Mouse (Mus musculus) adrenal gland, adult 8-10 months (tissue): ENCODE results near the gene Mrpl43. TPM values are rescaled to one million over a fixed set of nuclear protein-coding genes. Genes with fewer than 3 reads are reported as not detected.
A peak's percentile ranks its signal among the peaks of the same experiment; 100 is the strongest.

Experiments used
- DNase-seq: peaks from one replicate; pipeline ENCODE4 v3.0.0; 2022
- total RNA-seq, 4 experiments: library from RNA; stranded (reverse); gene quantifications; 2 replicates each; pipeline ENCODE4 v1.2.4; 2022

Mrpl43 gene
- total RNA-seq, 4 experiments from 2014 or later: 44.2 to 57.9 (median 48.4) TPM

DNA sequence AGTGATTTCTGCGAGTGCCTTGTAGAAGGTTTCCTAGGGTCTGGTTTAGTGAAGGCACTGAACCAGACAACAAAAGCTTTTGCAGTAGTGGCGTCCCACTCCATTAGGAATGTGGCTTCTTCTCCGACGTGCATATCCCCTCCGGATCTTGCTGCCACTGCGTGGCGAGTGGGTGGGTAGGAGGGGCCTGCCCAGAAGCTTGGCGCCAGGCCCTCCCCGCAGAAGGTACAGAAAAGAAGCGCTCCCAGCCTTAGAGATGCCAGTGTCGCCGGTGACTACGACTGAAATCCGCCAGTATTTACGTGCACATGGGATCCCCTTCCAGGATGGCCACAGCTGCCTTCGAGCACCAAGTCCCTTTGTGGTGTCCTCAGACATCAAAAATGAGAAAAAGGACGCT, 779 bp upstream of the Mrpl43 start:
- peak; percentile 25 for DNase-seq

GRCm38 (mm10) chr19:45005444-45005843, 798 bp downstream of the Mrpl43 start, which contains the start of gene Twnk:
Gene Twnk, plus strand, starts transcription at chr19:45005663.
- DNase-seq: peak; percentile 54

DNA sequence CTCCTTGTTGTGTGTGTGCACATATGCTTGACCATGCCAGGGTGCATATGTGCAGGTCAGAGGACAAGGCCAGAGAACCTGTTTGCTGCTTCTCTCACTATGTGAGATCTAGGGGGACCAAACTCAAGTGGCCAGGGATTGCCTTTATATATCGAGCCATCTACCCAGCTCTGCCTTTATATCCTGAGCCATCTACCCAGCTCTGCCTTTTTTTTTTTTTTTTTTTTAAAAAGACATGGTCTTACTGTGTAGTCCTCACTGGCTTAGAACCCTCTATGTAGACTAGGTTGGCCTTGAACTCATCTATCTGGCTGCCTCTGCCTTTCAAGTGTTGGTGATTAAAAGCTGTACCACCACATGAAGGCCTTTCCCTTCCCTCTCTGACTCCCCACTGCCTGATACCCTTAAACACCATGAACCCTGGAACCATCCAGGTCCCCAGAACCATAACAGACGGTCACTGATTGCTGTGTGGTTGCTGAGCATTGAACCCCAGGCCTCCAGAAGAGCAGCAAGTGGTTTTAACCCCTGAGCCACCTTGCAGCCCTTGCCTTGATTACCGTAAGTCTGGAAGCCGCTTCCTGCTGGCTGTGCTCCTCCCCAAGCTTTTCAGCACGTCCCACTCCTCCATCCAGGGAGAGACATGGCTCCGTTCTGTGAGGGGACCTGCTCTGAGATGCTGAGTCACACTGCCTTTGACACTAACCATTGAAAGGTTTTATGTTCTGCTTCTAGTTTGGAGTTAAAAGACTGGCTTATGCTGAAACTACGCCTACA, 2.3 kb downstream of the Mrpl43 start:
- DNase-seq: peak; percentile 1

DNA sequence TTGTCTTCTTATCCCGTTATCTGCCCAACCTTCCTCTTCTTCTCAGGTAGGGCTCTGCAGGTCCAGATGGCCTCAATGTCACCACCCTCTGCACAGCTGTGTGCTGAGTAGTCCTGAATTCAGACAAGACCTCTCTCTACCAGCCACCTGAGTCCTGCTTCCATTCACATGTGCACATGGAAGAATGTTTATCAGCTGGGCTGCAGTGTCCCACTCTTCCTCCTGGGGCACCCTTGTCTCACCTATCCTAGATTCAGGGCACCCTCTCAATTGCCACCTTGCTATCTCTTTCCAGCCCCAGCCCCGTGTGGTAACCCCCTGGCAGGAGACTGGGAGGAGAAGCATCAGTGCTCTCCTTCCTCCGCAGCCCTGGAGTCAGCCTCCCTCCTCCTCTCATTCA, 3.9 kb downstream of the Mrpl43 start:
- peak; percentile 2 for DNase-seq

- DNase-seq: no peak
These were observed 6.6 kb downstream of the Mrpl43 start for GRCm38 (mm10) chr19:44999647-45000046.

- DNase-seq: no peak
These were observed 8.5 kb downstream of the Mrpl43 start for GRCm38 (mm10) chr19:44997786-44998185.

DNA sequence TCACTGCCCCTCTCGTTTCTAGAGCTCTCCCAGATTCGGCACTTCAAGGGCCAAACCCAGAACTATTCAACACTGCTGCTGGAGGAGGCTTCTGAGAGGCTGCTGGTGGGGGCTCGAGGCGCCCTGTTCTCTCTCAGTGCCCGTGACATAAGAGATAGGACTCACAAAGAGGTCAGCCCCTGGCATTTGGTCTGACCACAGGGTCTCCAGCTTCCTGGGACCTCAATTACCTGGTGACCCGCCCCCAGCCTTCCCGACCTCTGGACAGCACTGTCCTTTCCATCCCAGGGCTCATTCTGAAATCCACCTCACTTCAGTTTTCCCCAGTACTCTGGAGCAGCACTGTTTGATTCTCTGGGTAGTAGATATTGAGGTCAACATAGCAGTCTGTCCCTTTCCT, 13.5 kb downstream of the Mrpl43 start:
- no peak for DNase-seq

DNA sequence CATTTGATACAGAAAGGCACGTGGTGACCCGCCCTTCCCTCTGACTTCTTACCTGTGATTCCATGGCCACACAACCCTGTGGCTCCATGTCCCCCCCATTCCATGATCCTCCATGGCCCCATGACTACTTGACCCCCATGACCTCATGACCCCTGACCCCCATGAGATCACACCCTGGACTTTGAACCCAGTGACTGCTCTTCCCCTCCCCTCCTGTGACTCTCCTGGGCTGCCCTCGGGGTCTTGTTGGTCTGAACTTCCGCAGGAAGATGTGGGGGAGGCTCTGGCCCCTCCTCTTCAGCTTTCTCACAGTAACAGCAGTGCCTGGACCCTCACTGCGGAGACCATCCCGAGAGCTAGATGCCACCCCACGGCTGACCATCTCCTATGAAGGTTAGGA, 14.0 kb downstream of the Mrpl43 start:
- no peak for DNase-seq

- no peak for DNase-seq
These were observed 15.2 kb downstream of the Mrpl43 start for GRCm38 (mm10) chr19:44991031-44991430.

GRCm38 (mm10) chr19:44989567-44990495, 16.4 kb downstream of the Mrpl43 start:
- no peak for DNase-seq

DNA sequence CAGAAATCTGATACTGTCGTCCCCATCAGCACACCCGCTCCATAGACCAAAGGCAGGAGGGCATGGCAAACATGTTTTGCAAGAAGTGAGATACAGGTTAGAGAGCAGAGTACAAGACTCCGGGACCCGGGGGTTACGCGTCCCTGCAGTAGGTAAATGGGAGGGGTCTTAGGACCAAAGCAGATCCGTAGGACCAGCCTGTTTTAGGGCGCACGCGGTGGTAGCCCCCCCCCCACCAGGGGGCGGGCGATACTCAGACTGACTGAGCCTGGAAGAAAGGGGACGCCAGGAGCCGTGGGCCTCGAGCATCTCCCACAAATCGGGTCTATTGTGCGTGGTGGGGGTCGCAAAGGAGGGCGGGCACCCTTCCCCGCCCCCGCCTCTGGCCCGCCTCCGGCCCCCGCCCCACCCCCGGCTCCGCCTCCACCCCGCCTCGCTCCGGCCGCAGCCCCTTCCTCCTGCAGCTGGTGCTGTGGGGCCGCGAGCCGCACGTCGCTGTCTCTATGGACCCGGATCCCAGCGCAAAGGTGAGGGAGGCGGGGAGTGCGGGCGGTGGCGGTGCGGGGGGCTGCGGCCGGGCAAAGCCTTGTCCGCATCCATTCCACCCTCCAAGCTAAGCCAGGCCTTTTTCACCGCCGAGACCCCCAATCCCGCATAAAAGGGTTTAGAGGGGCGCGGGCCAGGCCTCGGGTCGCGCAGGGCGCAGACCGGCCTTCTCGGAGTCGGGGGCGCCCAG, 17.2 kb downstream of the Mrpl43 start, which contains the start of gene Sema4g:
Sema4g (plus strand) TSS at position 271 of the 736 bp plus-strand sequence.
- no peak for DNase-seq

GRCm38 (mm10) chr19:44988321-44988720, 17.9 kb downstream of the Mrpl43 start:
- DNase-seq: no peak

- DNase-seq: no peak
These were observed 18.4 kb downstream of the Mrpl43 start for GRCm38 (mm10) chr19:44987851-44988250.

GRCm38 (mm10) chr19:44987004-44987403, 19.2 kb downstream of the Mrpl43 start:
- DNase-seq: no peak

DNA sequence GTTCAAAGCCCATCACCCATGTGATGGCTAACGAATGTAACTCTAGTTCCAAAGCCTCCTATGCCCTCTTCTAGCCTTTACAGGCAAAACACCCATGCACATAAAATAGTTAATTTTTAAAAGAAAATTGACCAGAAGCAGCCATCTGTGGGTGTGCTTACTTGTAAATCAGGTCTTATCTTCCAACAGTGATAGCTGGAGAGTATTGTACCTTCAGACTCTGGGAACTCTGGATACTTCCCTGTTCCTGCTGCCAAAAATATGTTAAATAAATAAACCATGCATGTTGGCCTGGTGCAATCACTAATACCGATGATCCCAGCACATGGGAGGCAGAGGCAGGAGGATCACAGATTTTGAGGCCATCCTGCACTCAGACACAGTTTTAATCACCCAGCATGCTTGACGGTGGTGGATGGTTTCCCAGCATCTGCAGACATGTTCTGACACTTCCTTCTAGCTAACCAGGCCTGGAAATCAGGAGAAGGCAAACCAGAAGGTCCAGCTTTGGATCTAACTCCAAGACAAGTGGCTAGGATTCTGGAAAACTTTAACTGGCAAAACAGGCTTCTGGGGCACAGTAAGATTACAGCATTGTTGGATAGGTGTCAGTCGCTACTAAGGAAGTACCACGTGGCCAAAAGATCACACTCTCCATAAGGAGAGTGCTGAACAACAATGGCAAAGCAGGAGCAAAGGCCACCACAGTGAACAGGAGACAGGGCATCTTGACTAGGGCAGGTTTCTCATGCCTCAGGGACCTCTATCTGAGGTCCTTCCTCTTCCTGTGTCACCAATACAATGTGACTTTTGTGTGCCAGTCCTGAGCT, 20.9 kb downstream of the Mrpl43 start:
- no peak for DNase-seq

DNA sequence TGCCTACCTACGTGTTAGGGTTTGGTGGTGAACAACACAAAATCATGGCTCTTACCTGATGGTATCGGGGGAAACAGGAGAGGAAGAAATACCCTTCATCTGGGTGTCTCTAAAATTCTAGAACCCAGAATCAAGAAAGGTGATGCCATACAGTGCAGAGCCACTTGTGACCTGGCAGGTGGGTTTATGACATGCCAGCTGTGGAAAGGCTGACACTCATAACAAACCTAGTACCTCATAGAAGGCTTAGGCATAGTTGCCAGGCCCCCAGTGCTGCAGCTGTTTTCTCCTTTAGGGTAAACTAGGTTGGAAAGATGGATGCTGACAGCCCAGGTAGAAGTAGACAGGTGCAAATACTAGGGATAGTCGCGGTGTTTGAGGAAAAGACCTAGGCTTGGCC, 21.8 kb downstream of the Mrpl43 start:
- no peak for DNase-seq

- DNase-seq: no peak
These were observed 22.9 kb downstream of the Mrpl43 start for GRCm38 (mm10) chr19:44983366-44983765.

DNA sequence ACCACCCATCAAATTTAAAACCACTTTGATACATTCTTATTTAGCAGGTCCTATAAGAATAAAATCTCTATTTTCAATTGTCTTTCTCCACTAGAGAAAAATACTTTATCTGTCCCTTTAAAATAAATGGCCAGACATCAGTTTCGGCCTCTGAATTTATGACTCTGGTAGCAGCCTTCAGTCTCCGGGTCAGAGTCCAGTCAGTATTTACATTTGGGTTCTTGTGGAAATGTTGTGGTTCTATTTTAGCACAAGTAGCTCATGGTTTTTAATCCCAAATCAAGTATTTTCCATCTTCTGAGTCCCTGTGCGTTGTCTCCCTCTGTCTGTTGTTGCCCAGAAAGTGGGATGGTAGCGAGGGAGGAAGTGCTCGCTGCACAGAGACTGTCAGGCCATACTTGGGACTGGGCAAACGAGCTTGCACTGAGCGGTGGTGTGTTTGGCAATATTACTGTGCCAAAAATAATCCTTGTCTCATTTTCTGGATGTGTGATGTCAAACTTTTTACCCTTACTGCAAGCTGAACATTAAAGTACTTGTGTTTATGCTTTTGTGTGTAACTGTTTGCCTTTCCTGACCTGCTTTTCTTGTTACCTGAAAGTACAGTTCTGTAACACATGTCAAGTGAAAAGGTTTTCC, 23.6 kb downstream of the Mrpl43 start:
- DNase-seq: no peak

GRCm38 (mm10) chr19:44980787-44981186, 25.5 kb downstream of the Mrpl43 start:
- no peak for DNase-seq

- DNase-seq: no peak
These were observed 29.1 kb downstream of the Mrpl43 start for GRCm38 (mm10) chr19:44977148-44977547.

DNA sequence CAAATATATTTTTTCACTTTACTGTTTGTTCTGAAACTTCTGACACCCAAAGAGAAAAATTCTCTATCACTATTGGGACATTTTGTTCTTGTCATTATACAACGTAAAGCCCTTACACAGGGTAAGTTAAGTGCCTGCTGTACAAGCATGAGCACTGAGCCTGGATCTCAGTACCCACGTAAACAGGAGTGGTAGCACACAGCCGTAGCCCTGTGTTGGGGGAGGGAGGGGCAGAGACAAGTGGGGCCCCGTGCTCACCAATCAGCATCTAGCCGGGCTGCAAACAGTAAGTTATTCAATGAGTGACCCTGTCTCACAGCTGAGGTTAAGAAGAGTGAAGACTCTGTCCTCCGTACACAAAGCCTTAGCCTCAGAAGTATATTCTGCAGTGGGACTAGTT, 29.6 kb downstream of the Mrpl43 start:
- no peak for DNase-seq
